Mouse (Mus musculus) c-Kit-positive CD71-positive TER-119-positive erythroid progenitor cells, embryonic 14.5 days (primary cell): Measurements from ENCODE around the gene Nhsl2.

ENCODE experiments used
- DNase-seq: peaks from one replicate; pipeline ENCODE4 v3.0.0-alpha.2; 2013; ENCODE audit warnings: low spot score

The Nhsl2 gene

DNA sequence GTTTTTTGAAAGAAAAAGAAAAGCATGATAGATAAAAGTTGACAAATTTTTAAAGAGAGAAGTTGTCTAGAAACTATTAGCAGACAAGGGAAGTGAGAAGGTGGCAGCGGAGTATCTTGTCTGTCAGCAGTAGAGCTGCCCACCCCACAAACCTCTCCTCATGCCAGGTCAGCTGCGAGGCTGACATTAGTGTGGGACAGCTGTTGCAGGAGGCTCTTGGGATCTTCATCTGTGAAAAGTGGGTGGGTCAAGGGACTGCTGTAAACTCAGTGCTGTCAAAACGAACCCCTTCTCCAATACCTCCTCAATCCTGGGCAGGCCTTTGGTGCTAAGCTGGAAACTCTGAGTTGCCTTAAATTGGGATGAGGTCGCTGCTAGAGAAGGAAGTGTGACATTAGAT lies 202.0 kb downstream of the Nhsl2 start:
- DNase-seq, result no peak

DNA sequence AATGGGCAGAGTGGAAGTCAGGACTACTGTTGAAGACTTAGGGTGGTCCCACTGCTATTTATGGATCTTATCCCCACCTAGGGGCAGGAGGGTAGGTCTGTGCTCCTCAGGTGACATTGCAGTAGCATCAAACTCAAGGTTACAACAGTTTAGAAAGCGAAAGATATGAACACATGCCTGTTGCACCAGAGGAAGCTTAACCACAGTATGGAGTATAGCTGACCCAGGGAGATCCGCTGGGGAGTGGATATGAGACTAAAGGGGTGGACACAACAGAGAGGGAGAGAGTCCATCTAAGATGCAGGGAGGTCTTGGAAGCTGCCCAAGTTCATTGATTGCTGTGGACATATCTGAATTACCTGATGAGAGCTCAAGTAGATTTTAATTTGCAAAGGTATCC lies 204.2 kb downstream of the Nhsl2 start:
- no peak for DNase-seq

- no peak for DNase-seq
Observed at GRCm38 (mm10) chrX:102054009-102054408, 204.8 kb downstream of the Nhsl2 start.

GRCm38 (mm10) chrX:102059437-102059836 lies 210.3 kb downstream of the Nhsl2 start:
- peak; percentile 53 for DNase-seq

GRCm38 (mm10) chrX:102060243-102060642 lies 211.1 kb downstream of the Nhsl2 start:
- DNase-seq, result no peak

- no peak for DNase-seq
Observed at GRCm38 (mm10) chrX:102060891-102061290, 211.7 kb downstream of the Nhsl2 start.

DNA sequence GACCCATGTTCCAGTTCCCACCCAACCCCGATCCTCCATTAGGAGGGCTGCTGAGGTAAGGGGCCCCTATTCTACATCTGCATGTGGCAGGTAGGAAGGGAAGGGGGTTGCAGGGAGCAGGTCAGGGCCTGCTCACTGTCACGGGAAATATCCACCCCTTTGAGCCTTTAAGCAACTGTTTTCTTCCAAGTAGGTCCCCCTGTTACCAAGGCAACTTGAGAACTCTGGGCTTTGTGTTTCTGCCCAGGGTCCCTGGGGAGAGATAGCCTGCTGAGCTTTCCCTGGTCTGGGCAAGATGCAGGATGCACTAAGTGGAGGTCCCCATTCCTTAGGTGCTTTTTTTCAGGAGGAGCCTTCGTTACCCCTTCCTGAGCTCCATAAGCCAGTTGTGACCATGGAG lies 214.9 kb downstream of the Nhsl2 start:
- DNase-seq, result no peak

GRCm38 (mm10) chrX:102065213-102065775 lies 216.1 kb downstream of the Nhsl2 start:
- DNase-seq, result no peak

GRCm38 (mm10) chrX:102066134-102066533 lies 216.9 kb downstream of the Nhsl2 start:
- DNase-seq, result peak; percentile 22

DNA sequence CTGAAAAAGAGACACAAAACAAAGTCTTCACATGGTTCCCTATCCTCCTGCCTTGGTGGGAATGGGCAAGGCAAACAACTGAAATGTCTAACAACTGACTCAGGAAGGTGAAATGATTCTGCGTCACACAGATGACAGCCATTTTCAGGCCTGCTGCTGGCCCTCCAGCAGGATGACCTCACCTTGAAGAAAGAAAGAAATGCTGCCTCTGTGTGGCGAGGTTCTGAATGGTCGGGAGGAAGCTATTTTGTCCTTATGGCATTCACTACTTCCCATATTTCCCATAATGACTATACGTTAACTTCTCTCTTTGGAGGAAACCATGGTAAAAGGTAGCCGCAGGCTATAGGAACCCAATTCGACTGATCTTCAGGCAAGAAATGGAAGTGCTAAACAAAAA lies 217.9 kb downstream of the Nhsl2 start:
- no peak for DNase-seq

GRCm38 (mm10) chrX:102068811-102069540 lies 219.8 kb downstream of the Nhsl2 start:
- DNase-seq, result no peak

DNA sequence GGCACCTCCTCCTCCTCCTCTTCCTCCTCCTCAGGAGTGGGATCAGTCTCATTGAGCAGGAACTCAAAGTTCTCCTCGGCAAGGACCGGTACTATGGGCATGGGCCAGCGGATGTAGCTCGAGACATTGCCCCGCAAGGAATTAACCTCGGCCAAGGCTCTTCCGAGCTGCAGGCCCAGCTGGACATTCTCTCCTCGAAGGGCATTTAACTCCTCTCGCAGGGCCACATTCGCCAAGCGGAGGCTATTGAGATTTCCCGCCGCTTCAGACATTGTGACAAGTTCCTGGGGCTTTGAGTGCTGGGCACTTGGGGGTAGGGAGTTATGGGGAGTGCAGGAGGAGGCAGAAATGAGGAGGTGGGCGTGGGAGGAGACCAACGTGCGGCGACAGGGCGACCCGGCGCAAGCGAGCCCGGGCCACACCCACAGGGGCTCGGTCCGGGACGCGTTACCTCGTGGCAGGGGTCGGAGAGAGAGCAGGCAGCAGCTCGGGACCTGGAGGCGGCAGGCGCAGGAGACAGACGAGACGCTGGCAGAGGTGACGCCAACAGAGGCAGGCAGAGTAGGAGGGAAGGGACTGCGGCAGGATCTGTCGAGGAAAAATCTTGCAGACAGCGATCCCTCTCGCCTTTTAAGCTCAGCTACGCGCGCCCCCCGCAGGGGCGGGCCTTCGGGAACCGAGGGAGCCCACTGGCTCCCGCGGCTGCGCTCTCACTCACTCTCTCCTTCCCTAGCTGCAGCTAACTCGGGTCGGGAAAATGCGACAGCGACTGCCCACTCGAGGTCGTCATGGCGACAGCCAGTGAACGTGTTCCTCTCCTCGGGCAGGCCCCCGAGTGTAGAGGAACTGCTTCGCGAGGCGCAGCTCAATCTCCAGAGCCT lies 221.6 kb downstream of the Nhsl2 start, which contains the start of gene Rtl5:
Gene Rtl5, minus strand, starts transcription at position 714 of the 881 bp plus-strand sequence.
- DNase-seq, result no peak

DNA sequence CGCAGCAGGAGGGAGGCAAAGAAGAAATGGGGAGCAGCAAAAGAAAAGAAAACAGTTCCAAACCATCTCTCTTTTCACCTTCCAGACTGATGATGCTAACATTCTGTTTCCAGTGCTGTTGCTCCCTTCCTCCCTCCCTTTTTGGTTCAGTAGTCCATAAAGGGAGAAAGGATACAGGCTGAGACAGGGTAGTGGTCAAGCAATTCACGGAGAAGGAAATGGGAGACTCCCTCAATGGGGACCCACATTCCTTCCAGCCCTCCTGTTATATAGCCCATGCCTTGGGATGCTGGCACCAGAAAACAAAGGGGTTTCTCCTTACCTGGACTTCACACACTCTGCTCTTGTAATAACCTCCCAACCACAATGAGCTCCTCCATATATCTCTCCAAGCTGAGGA lies 222.3 kb downstream of the Nhsl2 start:
- no peak for DNase-seq

DNA sequence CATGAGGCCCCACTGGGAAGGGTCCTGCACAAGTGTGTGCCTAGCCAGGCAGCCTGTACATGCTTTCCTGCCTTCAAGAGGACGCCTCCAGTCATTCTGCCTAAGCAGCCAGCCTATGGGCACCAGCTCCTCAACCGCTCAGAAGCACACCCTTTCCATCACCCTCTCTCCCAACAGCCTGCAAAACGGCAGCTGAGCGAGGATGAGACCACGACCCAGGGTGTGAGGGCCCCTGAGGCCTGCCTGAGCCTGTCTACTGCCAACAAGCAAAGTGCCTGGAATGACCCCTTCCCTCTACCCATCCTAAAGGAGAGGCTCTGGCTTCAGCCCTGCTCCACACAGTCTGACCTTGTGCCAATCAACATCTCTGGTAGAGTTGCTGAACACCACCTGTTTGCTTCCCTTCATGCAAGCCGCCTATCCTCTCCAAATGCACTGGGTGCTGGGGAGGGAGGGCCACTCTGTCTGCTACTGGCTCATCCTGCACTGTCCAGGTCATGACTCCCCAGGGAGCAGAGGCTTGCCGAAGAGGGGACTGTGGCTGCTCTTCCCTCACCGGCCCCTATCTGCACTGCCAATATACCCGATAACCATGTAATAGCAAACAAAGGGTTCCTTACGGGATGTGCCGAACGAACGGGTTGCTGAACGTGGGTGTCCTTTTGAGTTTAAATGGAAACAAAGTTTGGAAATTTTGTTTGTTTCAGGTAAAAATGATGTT lies 224.6 kb downstream of the Nhsl2 start:
- no peak for DNase-seq

DNA sequence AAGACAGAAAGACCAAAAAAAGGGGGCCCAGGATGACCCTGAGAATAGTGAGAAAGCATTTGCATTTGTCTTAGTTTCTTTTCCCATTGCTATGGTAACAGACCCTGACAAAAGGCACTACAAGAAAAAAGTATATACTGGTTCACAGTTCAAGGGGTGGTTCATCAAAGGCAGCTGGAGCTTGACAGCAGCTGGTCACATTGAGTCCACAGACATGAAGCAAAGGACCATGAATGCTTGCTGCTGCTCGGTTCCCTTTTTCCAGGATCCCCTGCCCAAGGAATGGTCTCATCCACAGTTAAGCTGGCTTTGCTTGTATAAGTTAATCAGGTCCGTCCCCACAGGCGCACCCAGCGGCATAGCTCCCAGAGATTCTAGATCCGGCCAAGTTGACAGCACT lies 225.2 kb downstream of the Nhsl2 start:
- DNase-seq, result no peak

GRCm38 (mm10) chrX:102075158-102075557 lies 226.0 kb downstream of the Nhsl2 start:
- DNase-seq, result no peak

DNA sequence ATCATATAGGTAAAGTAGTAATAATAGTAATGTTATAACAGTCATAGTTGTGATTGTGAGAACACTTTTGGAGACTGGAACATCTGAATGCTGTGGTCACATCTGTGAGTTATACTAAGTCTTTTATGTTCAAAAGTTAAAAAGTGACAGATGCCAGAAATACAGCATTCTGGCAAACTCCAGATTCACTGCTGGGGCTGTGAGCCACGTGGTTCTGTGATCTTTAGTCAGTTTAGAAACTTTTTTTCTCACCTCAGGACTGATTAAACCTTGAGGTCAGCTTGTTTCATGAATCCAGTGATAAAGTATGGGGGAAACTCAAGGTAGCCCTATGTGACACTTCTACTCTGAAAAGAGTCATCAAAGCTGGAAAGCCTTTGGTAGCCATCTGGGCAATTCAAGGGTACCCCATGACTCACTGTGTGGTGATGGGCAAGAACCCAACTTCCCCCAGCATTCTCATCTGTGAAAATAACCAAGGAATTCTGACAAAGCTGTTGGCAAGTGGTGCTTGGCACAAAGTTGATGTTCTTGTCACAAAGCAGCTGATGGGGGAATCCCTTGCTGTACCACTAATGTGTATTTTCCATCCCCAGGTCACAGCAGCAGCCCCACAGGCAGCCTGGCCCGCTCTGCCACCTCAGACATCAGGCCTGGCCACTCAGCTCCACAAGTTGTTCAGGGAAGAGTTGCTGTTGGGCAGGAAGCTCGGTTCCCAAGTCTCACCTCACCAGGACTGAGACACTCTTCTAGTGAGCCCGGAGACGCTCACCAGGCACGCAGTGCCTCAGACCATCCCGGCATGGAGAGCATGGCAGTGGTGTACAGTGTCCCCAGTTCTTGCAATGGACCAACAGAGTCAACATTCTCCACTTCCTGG lies 227.9 kb downstream of the Nhsl2 start:
- no peak for DNase-seq

DNA sequence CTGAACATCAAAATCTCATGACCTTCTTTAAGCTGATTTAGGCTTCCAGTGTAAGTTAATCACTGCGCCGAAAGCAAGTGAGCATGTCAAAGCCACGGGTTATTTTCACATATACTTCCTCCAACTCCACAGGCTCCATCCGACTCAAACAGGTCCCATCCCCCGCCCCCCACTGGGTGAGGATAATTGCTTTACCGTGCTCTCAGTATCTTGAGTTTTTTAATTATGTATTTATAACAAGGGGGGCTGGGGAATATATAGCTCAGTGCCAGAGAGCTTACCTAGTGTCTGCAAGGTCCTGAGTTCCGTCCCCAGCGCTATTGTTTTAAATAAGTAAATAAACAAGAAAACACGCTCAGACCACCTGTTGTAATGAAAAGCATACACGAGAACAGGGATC lies 231.9 kb downstream of the Nhsl2 start:
- no peak for DNase-seq

- DNase-seq, result no peak
Observed at GRCm38 (mm10) chrX:102081573-102082279, 232.5 kb downstream of the Nhsl2 start.

DNA sequence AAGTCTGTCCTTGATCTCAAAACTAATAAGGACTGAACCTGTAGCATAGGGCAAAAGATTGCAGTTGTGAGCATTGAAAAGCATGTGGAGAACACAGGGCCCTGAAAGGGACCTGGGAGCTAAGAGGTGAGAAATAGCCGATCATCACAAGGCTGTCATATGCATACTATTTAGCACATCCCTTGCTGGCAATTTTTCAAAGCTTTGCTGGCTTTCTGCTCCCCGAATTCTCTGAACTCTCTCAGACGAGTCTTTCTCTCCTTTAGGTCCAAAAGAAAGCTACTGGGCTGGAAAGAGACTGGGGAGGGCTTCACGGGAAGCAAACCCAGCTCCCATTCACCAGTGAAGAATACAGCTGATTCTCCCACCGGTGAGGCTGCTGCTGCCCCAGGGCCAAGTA lies 233.2 kb downstream of the Nhsl2 start:
- no peak for DNase-seq
